Mouse (Mus musculus) left cerebral cortex, adult 2 months (tissue): ENCODE measurements around the gene Fam131a. TPM values are rescaled to one million over a fixed set of nuclear protein-coding genes. Genes with fewer than 3 reads are reported as not detected.

Source experiments
- DNase-seq, 2 experiments: peaks; one replicate each; pipeline ENCODE4 v3.0.0; 2021 to 2022; ENCODE audit warnings: low spot score in 2 of 2, mixed read lengths in 1 of 2; ENCODE audit errors: extremely low spot score in 1 of 2
- H3K27ac ChIP-seq: fragments of 200-600 bp; 2 replicates; pipeline ENCODE4 v1.8.1; 2022
- H3K4me3 ChIP-seq: fragments of 200-600 bp; 2 replicates; pipeline ENCODE4 v1.8.1; 2022
- CTCF ChIP-seq: fragments of 200-600 bp; IDR thresholded peaks from 2 replicates; pipeline ENCODE4 v1.8.1; 2022; ENCODE audit warnings: antibody characterized with exemption, mild to moderate bottlenecking, moderate library complexity
- intact Hi-C: fragments of 180-260 bp; cut with DNase I; formaldehyde crosslinking; loops from one replicate; pipeline ENCODE4 v1.15.1; 2025
- total RNA-seq, 2 experiments: library from RNA; stranded (reverse); gene quantifications; 2 replicates each; pipeline ENCODE4 v1.2.3; 2021

The Fam131a gene
- total RNA-seq, 2 experiments from 2014 or later, result 320 to 343 TPM

DNA sequence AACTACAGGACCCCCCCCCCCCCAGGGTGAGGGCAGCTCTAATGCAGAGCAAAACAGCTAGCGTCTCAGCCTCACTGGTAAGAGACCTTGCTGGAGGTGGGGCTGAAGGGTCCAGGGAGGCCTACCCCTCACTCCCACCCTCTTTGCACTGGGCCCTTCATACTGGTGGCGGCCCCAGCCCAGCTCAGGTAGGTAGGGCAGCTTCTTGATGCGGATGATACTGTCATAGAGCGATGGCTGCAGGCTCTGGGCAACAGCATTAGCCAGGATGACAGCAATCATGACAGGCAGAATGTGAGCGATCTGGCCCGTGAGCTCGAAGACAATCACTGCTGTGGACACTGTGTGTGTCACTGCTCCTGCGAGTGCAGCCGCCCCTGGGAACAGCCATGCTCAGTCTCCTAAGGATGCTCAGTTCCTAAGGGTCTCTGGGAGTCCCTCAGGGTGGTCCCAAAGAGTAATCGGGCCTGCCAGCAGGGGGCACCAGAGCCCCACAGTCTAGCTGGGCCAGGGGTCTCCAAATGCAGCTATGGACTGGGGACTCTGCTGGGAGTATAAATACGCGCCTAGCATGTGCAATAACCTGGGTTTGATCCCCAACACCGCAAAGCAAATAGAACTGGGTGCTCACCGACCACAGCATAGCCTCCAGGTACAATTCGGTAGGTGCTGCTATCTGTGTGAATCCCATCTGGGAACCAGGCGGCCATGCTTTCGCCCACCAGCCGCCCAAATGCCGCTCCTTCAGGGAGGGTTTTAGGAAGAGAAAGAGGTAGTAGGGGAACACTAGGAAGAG lies 16.1 kb downstream of the Fam131a start:
- peak in 1 of 2 experiments; percentile 38 for DNase-seq
- intact Hi-C loops, result no loop called here
- H3K4me3 ChIP-seq, result no peak overlapping the region
- no peak overlapping the region for H3K27ac ChIP-seq
- peak; percentile 71 for TF ChIP-seq CTCF

GRCm38 (mm10) chr16:20710370-20710769 lies 17.3 kb downstream of the Fam131a start:
- no peak overlapping the region for H3K27ac ChIP-seq
- no peak overlapping the region for H3K4me3 ChIP-seq
- DNase-seq, result no peak
- intact Hi-C loops, result no loop called here
- no peak for TF ChIP-seq CTCF

DNA sequence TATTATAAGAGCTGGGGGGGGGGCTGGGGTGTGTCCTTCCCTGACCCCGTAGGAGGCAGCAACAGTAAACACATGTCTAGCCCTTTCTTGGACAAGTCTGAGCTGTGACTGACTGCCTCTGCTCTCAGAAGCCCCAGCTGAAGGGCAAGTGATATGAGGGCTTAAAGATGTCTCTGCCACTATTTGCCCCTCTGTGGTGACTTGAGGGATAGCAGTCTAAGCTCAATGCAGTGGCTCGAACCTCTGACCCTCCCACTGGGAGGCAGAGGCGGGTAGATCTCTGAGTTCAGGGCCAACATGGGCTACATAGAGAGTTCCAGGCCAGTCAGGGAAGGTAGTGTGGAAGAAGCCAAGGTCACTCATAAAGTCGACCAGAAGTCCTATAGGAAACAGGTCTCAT lies 17.8 kb downstream of the Fam131a start:
- no peak for DNase-seq
- Histone ChIP-seq H3K4me3 (no peak overlapping the region), H3K27ac (no peak overlapping the region)
- peak; percentile 39 for TF ChIP-seq CTCF
- intact Hi-C loops, result no loop called here

GRCm38 (mm10) chr16:20712190-20712589 lies 19.1 kb downstream of the Fam131a start:
- TF ChIP-seq CTCF, result no peak; the same call in 1 of the 2 replicates
- Histone ChIP-seq H3K4me3 (no peak overlapping the region), H3K27ac (no peak overlapping the region)
- no peak for DNase-seq
- intact Hi-C loops, result no loop called here

GRCm38 (mm10) chr16:20712889-20713288 lies 19.8 kb downstream of the Fam131a start:
- no peak for TF ChIP-seq CTCF
- Histone ChIP-seq H3K27ac (no peak overlapping the region), H3K4me3 (no peak overlapping the region)
- no peak for DNase-seq
- intact Hi-C loops, result no loop called here

DNA sequence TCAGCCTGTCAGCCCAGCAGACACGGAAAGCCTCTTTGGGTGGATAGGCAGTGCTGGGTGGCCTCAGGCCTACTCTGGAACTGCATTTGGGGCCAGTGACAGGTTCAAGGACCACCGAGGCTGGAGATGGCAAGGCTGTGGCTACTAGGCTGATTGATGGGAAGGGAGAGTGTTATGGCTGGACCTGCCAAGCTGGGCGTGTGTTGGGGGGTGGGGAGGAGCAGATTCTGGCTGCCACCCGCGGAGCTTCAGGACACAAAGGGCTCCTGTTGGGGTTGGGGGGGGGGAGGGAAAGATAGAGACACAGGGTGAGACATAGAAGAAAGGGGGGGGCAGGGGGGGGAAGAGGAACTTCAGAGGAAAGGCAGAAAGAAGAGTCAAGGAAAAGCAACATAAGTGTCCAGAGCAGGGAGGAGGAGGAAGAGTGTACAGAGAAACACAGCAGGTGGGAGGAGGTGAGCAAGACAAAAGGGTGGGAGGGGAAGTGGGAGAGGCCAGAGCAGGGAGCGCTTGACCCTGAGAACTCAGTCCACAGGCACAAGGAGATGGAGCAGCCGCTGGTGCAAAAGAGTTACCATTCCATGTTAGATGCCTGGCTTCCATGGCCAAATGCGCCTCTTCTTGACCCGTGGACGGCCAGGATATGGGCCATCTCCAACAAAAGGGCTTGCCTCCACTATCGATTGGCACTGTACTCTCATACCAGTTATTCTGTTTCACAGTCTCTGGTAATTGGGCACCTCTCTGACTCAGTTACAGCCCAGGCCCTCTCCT lies 21.5 kb downstream of the Fam131a start:
- H3K27ac ChIP-seq, result peak overlapping the region; percentile 95
- no peak for TF ChIP-seq CTCF
- H3K4me3 ChIP-seq, result peak overlapping the region; percentile 61
- intact Hi-C loops, result loop anchor here (5.0 kb wide), 1 partner anchor 478 kb away; no protein-coding TSS in a partner anchor
- DNase-seq, result no peak

DNA sequence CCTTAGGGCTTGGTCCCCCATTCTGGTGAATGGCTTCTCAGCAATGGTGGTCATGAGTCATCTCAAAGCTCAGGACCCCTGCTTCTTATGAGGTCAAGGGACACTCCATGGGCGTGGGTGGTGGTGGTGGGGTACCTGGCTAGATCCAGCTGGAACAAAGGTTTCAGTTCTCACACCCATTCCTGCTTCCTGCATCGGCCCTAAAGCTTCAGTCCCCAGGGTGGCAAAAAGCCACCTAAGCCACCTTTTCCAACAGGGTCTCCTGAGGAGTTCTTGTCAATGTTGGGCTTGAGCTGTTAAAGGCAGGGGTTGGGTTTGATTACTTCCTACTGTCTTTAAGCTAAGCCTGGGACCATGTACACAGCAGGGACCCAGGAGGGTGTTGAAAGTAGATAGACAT lies 22.1 kb downstream of the Fam131a start:
- intact Hi-C loops, result loop anchor here (5.0 kb wide), 1 partner anchor 477 kb away; no protein-coding TSS in a partner anchor
- peak overlapping the region; percentile 61 for H3K4me3 ChIP-seq
- DNase-seq, result no peak
- peak overlapping the region; percentile 95 for H3K27ac ChIP-seq
- no peak for TF ChIP-seq CTCF

DNA sequence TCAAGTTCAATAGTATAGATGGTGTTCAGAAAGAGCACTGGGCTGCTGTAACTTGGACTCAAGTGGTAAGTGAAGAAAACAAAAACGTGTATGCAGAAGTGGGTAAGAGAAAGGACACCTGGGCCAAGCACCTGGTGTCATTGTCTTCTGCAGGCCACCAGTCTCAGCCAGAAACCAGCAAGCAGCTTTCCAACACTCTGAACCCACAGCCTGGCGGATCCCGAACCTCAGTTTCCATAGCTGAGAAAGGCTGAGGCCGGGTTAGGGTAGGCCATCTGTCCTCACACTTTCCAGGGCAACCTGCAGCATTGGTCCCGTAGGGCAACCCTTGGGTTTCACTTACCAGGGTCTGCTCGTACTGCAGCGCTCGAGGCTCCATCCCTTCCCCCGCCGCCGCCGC lies 22.5 kb downstream of the Fam131a start:
- Histone ChIP-seq H3K27ac (peak overlapping the region; percentile 95), H3K4me3 (peak overlapping the region; percentile 61)
- TF ChIP-seq CTCF, result no peak
- no peak for DNase-seq
- intact Hi-C loops, result loop anchor here (5.0 kb wide), 1 partner anchor 477 kb away; no protein-coding TSS in a partner anchor

DNA sequence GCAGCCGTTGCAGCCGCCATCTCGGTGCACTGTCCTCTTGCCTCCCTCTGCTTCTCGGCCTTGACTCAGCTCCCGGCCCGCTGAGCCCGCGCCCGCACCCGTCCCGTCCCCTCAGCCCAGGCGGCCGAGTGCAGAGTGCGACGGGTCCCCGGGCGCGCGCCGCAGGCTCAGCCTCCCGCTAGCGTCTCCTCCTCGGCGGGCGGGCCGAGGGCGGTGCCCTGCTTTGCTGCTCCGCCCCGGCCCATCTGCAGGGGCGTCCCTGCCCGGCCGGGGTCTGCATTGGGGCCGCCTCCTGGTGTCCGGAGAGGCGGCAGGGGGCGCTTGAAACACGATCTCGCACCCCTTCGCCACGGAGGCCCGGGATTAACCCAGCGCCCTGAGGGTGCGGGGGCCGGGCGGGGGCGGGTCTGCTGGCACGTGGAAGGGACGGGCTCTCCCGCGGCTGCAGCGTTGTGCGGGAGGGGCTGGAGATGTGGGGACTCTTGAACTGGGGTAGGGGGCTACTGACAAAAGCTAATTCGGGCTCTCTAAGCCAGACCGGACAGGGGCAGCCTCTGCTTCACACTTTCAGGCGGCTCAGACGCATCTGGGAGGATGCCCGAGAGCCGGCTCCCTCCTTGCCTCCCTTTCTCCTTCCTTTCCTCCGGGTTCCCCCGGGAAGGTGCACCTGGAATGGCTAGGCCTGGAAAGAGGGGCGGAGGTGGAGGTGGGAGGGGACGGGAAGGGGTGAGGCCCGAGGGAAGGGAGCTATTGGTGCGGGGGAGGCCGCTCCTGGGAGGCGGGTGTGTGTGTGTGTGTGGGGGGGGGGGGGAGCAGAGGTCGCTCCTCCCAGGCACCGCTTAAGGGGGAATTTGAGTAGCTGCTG lies 23.2 kb downstream of the Fam131a start:
- intact Hi-C loops, result loop anchor here (1.0 to 5.0 kb wide), 4 partner anchors 22 to 476 kb away; no protein-coding TSS in a partner anchor
- Histone ChIP-seq H3K4me3 (peak overlapping the region; percentile 61), H3K27ac (peak overlapping the region; percentile 95)
- DNase-seq, result peak; percentile 83 to 84
- TF ChIP-seq CTCF, result peak; percentile 30

DNA sequence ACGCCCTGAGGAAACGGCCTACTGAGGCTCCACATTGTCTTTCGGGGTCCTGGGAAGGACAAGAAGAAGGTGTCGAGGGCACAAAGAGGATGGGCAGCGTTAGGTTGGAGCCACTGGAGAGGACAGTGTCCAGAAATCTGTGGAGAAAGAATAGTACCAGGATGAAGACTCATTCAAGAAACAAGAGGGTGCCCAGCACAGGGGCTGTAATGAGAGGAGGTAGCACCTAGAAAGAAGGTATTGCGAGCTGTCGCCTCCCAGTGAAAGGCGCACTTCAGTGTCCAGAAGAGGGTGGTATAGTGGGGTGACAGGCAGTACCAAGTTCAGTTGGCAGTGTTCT lies 23.8 kb downstream of the Fam131a start:
- no peak for TF ChIP-seq CTCF
- intact Hi-C loops, result loop anchor here (1.0 to 5.0 kb wide), 5 partner anchors 16 to 475 kb away; partner anchors contain the start of gene Chrd
- peak in 1 of 2 experiments; percentile 36 for DNase-seq
- Histone ChIP-seq H3K27ac (peak overlapping the region; percentile 95), H3K4me3 (peak overlapping the region; percentile 61)
